Mouse (Mus musculus): ENCODE measurements around the gene Cpm.

Gene Cpm

GRCm38 (mm10) chr10:117649292-117650041 is 20.2 kb downstream of the Cpm start:
- no peak for DNase-seq (ENCODE audit: low spot score in 2 of 2)

GRCm38 (mm10) chr10:117650042-117650655 is 20.8 kb downstream of the Cpm start:
- no peak for DNase-seq (ENCODE audit: low spot score in 2 of 2)

- no peak for DNase-seq (ENCODE audit: low spot score in 2 of 2)
Measured at GRCm38 (mm10) chr10:117650725-117651124, 21.4 kb downstream of the Cpm start.

- no peak for DNase-seq (ENCODE audit: low spot score in 2 of 2)
Measured at GRCm38 (mm10) chr10:117651587-117652377, 22.5 kb downstream of the Cpm start.

GRCm38 (mm10) chr10:117652378-117652774 is 23.1 kb downstream of the Cpm start:
- no peak for DNase-seq (ENCODE audit: low spot score in 2 of 2)

GRCm38 (mm10) chr10:117652930-117653778 is 23.9 kb downstream of the Cpm start:
- DNase-seq (ENCODE audit: low spot score in 2 of 2): no peak

- no peak for DNase-seq (ENCODE audit: low spot score in 2 of 2)
Measured at GRCm38 (mm10) chr10:117653779-117654173, 24.5 kb downstream of the Cpm start.

- no peak for DNase-seq (ENCODE audit: low spot score in 2 of 2)
Measured at GRCm38 (mm10) chr10:117654576-117655123, 25.4 kb downstream of the Cpm start.

- no peak for DNase-seq (ENCODE audit: low spot score in 2 of 2)
Measured at GRCm38 (mm10) chr10:117655460-117655859, 26.2 kb downstream of the Cpm start.

GRCm38 (mm10) chr10:117655908-117656661 is 26.8 kb downstream of the Cpm start:
- DNase-seq (ENCODE audit: low spot score in 2 of 2): no peak

GRCm38 (mm10) chr10:117656662-117656962 is 27.3 kb downstream of the Cpm start:
- DNase-seq (ENCODE audit: low spot score in 2 of 2): no peak

- DNase-seq (ENCODE audit: low spot score in 2 of 2): no peak
Measured at GRCm38 (mm10) chr10:117656985-117657658, 27.8 kb downstream of the Cpm start.

- no peak for DNase-seq (ENCODE audit: low spot score in 2 of 2)
Measured at GRCm38 (mm10) chr10:117657659-117658306, 28.5 kb downstream of the Cpm start.

- DNase-seq (ENCODE audit: low spot score in 2 of 2): no peak
Measured at GRCm38 (mm10) chr10:117658522-117659429, 29.5 kb downstream of the Cpm start.

- no peak for DNase-seq (ENCODE audit: low spot score in 2 of 2)
Measured at GRCm38 (mm10) chr10:117659430-117659813, 30.1 kb downstream of the Cpm start.

GRCm38 (mm10) chr10:117659819-117660218 is 30.5 kb downstream of the Cpm start:
- no peak for DNase-seq (ENCODE audit: low spot score in 2 of 2)

- DNase-seq (ENCODE audit: low spot score in 2 of 2): no peak
Measured at GRCm38 (mm10) chr10:117662316-117663055, 33.2 kb downstream of the Cpm start.
